Mouse (Mus musculus): ENCODE results near the gene Vav2.

Gene Vav2

DNA sequence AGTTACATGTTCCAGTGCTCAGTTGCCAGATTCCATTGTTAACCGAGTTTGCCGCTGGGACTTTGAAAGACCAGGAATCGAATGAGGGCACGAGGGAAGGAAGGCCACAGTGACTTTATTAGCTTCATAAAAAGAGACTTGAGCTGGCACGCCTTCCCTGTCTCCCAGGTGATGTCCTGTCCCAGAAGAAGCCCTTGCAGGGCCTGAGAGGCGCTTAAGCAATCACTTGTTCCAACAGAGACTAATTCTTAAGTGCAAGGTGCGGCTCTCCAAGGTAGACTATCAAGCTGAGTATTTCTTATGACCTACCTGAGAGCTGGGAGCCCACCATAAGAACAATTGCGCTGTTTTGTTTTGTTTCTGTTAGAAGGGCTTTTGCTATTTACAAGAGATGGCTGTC, 57.9 kb downstream of the Vav2 start:
- DNase-seq (ENCODE audit: low read depth, low spot score), result no peak

DNA sequence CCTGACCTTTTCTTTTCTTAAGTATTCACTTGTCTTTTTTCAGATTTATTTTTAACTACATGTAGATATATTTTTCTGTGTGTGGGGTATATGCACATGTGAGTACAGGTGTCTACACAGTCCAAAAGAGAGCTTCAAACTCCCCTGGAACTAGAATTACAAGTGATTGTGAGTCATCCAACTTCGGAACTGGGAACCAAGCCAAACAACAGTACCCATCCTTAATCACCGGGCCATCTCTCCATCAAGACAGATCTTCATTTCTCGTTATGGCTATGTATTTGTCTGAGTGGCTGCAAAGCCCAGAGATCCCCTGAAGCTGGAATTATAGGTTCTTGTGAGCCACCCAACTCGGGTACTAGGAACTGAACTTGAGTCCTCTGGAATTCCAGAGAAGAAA, 61.5 kb downstream of the Vav2 start:
- DNase-seq (ENCODE audit: low read depth, low spot score), result no peak

DNA sequence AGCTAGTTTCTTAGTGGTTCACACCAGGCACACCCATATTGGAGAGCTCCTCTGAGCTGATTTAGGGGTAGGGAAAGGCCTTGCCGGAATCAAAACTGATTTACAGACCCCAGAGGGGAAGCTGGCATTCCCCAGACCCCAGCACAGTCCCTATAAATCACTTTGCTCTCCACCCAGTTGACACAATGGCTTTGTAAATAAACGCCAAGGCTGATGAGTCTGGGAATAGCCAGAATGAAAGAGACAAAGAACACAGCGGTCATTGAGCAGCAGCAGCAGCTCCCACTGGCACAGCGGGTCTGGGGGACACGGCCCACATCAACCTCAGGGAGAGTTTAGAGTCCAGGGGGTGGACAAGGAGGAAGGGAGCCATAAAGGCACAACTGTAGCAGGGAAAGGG, 65.0 kb downstream of the Vav2 start:
- DNase-seq (ENCODE audit: low read depth, low spot score), result no peak

DNA sequence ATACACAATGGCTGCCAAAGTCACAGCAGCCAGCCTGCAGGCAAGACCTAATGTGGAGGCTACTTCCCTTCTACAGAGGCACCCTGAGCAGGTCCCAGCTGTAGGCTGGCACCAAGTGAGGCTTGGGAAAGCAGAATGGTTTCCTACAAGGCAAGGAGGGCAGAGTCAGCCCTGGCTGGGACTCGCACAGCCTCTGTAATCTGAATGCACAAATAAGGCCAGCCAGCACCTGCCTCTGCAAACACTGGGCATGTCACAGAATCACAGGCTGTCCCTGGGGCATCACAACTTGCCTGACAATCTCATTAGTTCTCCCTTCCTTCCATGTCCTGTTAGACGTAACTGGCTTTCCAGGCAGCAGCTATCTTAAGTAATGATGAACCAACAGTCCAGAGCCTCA, 68.4 kb downstream of the Vav2 start:
- DNase-seq (ENCODE audit: low read depth, low spot score), result no peak

- no peak for DNase-seq (ENCODE audit: low read depth, low spot score)
These were observed 71.1 kb downstream of the Vav2 start for GRCm38 (mm10) chr2:27355684-27356083.

DNA sequence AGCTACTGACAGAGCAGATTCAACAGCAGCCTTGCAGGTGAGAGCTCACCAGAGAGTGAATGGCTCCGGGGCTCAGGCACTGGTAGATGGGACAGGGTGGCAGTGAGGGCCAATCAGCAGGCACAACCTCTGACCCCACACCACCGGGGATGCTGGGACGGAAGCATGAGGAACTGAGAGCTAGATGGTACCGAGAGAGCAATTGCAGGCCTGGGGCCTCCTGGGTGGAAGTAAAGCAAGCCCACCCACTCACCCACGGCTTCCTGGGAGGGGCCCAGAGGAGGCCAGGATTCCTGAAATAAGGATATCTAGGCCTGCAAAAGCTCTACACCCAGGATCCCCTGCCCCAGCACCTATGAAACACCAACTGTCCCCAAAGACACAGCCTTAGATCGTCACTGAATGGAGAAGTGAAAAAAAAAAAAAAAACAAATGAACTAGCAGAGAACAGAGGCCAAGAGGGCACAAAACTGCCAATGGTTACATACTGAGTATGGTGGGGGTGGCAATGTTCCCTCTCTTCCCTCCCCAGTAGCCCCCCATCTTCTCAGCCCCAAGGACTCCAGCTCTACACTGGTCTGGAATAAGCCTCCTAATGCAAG, 72.1 kb downstream of the Vav2 start:
- no peak for DNase-seq (ENCODE audit: low read depth, low spot score)

GRCm38 (mm10) chr2:27352720-27353119, 74.1 kb downstream of the Vav2 start:
- DNase-seq (ENCODE audit: low read depth, low spot score), result no peak

GRCm38 (mm10) chr2:27350371-27350770, 76.5 kb downstream of the Vav2 start:
- DNase-seq (ENCODE audit: low read depth, low spot score), result no peak

GRCm38 (mm10) chr2:27343984-27344453, 82.8 kb downstream of the Vav2 start:
- DNase-seq (ENCODE audit: low read depth, low spot score), result no peak

GRCm38 (mm10) chr2:27340682-27341081, 86.2 kb downstream of the Vav2 start:
- no peak for DNase-seq (ENCODE audit: low read depth, low spot score)

DNA sequence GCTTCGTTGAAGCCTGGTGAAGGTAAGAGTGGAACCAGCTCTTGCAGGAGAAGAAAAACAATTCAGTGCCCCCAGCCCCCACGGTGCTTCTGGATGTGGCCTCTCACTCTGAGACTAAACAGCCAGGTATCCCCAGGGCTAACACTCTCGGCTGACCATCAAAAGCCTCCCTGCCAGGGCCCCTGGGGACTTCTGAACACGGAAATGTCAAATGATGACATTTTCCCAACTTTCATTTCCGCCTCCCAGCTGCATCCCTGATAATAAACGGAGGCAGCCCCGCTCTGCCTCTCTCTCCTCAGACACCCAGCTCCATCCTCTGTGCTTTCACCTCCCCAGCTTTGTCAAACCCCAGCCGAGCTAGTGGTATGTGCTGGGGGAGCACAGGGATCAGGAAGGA, 87.8 kb downstream of the Vav2 start:
- DNase-seq (ENCODE audit: low read depth, low spot score), result no peak

DNA sequence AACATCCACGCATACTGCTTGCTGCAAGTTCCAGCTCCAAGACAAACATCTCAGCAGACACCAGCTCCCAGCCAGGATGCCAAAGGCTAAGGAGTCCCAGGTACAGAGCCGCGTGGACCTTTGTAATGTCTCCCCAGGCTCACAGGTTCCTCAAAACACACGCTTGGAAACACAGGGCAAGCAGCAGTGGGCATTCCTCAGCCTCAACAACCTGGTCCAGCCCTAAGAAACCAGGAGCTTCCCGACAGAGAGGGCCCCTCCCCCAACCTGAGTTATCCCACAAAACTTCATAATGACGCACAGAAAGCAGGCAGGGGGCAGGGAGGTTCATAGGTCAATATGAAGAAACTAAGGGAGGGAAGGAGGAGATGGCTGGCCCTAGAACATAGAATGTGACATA, 89.6 kb downstream of the Vav2 start:
- peak; percentile 81 for DNase-seq (ENCODE audit: low read depth, low spot score)

DNA sequence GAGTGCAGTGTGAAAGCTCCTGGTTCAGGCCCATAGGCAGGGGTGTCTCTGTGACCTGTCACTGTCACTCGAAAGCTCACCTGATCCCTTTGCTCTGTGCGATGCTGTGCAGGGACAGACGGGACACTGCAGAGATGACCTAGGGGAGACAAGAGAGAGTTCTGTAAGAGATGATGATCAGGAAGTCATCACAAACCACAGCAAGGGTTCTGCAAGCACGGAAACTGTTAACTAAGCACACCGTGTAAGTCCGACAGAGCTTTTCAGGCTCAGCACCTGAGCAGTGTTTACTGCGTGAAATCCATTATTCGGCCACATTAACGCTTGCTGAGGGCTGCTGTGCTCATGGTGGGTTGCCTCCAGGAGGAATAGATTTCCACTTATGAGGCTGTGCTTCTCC, 90.2 kb downstream of the Vav2 start:
- DNase-seq (ENCODE audit: low read depth, low spot score), result no peak

DNA sequence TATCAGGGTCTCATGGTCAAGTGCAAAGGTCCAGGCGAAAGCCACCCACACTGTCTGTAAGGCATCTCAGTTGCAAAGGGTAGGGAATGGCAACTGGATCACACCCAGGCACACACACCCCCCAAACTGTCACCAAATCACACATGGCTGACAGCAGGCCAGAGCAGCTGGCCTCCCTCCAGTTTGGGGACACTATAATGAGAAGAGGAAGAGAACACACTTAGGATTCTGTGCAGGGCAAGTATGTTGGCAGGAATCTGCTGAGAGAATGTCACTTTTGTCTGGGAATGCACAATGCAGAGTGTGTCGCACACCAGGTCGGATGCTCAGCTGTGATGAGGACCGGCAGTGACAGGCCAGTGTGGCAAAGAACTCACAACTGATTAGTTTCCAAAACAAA, 92.0 kb downstream of the Vav2 start:
- no peak for DNase-seq (ENCODE audit: low read depth, low spot score)

DNA sequence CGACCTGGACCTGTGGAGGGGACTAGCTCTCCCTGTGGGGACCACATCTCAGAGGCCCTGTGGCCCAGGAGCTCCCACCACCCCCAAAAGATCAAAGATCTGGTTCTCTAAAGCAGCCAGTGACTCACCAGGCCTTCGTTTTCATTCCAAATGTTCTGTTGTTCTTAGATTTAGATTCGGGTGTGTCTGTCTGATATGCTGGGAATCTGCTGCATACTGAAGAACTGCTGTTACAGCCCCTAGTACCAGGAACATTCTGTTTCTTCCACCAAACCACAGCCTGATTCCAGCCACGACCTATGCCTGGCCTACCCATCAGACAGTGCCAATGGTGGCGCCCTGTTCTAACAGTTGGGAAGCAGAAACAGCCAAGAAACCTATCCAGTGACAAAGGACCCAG, 95.3 kb downstream of the Vav2 start:
- DNase-seq (ENCODE audit: low read depth, low spot score), result no peak

DNA sequence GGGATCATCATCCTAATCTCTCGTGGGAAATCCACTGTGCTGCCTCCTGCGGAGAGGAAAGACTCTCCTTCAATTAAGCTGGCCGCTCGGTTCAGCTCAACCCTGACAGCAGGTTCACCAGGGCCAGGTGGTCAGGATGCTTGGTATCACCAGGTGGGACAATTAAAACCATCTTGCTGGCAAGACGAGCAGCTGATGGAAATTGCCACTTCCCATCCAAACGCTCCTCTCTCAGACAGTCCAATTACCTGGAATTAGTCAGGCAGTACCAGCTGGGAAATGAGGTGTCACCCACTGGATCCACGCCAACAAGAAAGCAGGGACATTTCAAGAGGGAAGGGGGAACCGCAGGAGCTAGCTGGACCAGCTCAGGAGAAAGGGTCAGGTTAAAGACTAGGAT, 96.4 kb downstream of the Vav2 start:
- DNase-seq (ENCODE audit: low read depth, low spot score), result no peak

- no peak for DNase-seq (ENCODE audit: low read depth, low spot score)
These were observed 97.3 kb downstream of the Vav2 start for GRCm38 (mm10) chr2:27329386-27330060.

DNA sequence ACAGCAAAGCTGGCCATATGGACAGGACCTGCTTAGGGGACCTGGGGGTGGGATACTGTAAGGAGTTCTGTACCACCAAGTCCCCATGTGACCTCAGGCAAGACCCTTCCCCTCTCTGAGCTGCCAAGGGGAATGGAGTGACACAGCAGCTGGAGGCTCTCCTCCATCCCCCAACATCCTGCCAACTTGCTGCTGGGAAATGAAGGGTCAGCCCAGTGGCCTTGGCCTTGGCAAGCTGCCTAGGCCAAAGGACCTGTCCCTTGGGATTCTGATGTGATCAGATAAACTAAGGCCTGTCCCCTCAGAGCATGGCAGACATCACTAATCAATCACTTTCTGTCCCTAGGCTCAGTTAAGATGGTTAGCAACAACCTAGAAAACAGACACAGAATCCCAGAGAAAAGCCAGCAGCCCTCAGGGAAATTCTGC, 98.2 kb downstream of the Vav2 start:
- DNase-seq (ENCODE audit: low read depth, low spot score), result no peak

DNA sequence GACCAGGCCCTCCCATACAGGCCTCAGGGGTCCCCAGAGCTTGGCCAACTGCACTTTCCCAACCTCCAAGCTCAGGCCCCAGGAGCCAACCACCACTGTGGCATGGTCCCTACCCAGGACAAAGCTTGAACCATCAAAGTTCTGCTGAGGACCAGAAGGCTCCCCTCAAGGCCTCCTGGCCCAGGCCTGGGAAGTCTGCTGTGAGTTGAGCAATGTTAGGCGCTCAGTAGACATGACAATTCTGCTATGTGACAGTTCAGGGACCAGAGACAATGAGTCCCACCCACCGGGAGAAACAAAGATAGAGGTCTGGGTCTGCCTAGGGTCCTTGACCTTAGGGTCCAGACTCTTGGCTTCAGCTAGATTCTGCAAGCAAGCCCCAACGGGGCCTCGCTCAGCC, 98.9 kb downstream of the Vav2 start:
- DNase-seq (ENCODE audit: low read depth, low spot score), result no peak

DNA sequence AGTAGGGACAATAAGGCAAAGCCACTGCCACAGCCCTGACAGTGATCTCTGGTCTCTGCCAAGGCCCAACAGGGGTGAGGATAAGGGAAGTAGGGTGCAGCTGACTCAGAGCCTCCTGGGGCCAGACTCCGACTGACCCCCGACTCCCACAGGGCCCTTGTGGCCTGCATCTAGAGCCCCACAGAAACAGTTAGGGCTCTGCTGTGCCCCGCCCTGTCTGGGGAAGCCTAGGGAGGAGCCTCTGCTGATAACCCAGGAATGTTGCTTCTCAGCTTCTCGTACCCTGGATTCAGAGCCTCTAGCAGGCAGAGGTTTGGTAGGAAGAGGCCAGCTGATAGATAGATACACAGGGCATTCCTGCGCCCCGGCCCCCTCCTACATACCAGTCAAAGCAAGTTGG, 99.8 kb downstream of the Vav2 start:
- no peak for DNase-seq (ENCODE audit: low read depth, low spot score)

DNA sequence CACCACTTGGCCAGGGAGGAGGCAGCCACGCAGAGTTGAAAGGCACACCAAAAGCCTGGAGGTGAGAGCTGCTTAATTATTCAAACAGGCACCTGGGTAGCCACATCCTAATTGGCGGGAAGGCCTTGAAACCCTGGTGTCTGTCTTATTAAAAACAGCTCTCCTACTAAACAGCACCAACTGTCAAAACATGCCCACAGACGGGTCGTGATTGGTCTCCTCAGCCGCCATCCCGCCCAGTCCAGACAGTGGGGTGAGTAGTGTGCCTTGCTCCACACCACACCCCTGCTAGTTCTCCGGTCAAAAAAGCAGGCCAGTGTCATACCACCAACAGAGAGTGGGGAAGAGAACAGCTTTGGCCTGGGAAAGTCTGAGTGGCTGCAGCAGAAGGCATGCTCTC, 100.5 kb downstream of the Vav2 start:
- DNase-seq (ENCODE audit: low read depth, low spot score), result no peak

DNA sequence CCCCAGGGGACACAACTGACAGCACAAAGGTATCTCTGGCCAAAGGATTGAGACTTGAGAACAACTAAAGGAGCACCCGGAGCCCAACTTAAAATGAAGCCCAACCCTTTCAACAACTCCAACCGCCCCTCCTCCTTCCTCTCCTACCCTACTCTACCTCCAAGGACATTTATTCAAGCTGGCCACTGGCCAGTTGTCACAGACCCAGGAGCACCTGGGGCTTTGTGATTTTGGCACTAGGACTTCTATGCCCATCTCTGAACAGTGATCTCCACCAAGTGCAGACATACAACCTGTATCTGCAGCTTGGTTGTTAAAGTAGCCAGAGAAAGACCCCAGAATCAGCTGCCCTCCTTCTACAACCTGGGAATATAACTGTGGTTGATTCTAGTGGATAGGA, 102.1 kb downstream of the Vav2 start:
- no peak for DNase-seq (ENCODE audit: low read depth, low spot score)

- DNase-seq (ENCODE audit: low read depth, low spot score), result peak; percentile 24
These were observed 105.4 kb downstream of the Vav2 start for GRCm38 (mm10) chr2:27321431-27321875.

- peak; percentile 22 for DNase-seq (ENCODE audit: low read depth, low spot score)
These were observed 106.0 kb downstream of the Vav2 start for GRCm38 (mm10) chr2:27320820-27321219.

Data from R1 (cell line).